Mouse (Mus musculus) liver, adult 2 months (tissue): ENCODE measurements around the gene Gm42906. TPM values are rescaled to one million over a fixed set of nuclear protein-coding genes. Genes with fewer than 3 reads are reported as not detected.

Experiments used
- DNase-seq: peaks from one replicate; pipeline ENCODE4 v3.0.0-alpha.2; 2011; ENCODE audit warnings: low read depth, low spot score; ENCODE audit errors: extremely low read depth
- H3K27ac ChIP-seq: fragments of 200-500 bp; replicated peaks from 2 replicates; pipeline ENCODE4 v1.5.1; 2012; ENCODE audit warnings: low read depth, mild to moderate bottlenecking, control low read depth, inconsistent platforms, low read length; ENCODE audit not compliant: insufficient read depth
- H3K27me3 ChIP-seq: fragments of 200-500 bp; 2 replicates; pipeline ENCODE4 v1.6.1; 2012; ENCODE audit warnings: mild to moderate bottlenecking, moderate library complexity, low read length, inconsistent platforms; ENCODE audit not compliant: control insufficient read depth, insufficient read depth
- H3K36me3 ChIP-seq: fragments of 200-500 bp; 2 replicates; pipeline ENCODE4 v1.6.1; 2012; ENCODE audit warnings: low read length, inconsistent platforms; ENCODE audit not compliant: control insufficient read depth, insufficient read depth
- H3K4me1 ChIP-seq: fragments of 200-500 bp; 2 replicates; pipeline ENCODE4 v1.6.1; 2011; ENCODE audit warnings: low read length; ENCODE audit not compliant: control insufficient read depth, insufficient read depth
- H3K4me3 ChIP-seq: fragments of 200-500 bp; 2 replicates; pipeline ENCODE4 v1.5.1; 2011; ENCODE audit warnings: low read depth, mild to moderate bottlenecking, control low read depth, low read length, moderate library complexity; ENCODE audit not compliant: insufficient read depth
- H3K79me2 ChIP-seq: fragments of 200-500 bp; 2 replicates; pipeline ENCODE4 v1.6.1; 2012; ENCODE audit warnings: inconsistent platforms, mild to moderate bottlenecking, low read length, moderate library complexity; ENCODE audit not compliant: control insufficient read depth, insufficient read depth
- H3K9ac ChIP-seq: fragments of 200-500 bp; 2 replicates; pipeline ENCODE4 v1.6.1; 2012; ENCODE audit warnings: low read depth, mild to moderate bottlenecking, control low read depth, inconsistent platforms, low read length
- CTCF ChIP-seq: fragments of 200-500 bp; IDR thresholded peaks from 2 replicates; pipeline ENCODE4 v1.5.1; 2011; ENCODE audit warnings: low read depth, low read length, control low read depth
- POLR2A ChIP-seq: fragments of 200-500 bp; IDR thresholded peaks from 2 replicates; pipeline ENCODE4 v1.6.1; 2011; ENCODE audit warnings: low read length, control low read depth; ENCODE audit not compliant: insufficient read depth; ENCODE audit errors: extremely low read depth
- WGBS: fragments of 180-500 bp; shearing (Covaris S2); methylation state at CpG from one replicate; pipeline ENCODE4 v1.1.7; 2018; 5-methylcytosine and 5-hydroxymethylcytosine counted together
- polyA plus RNA-seq: library from polyadenylated mRNA; depleted of rRNA; stranded (reverse); fragments of >200 nt; gene quantifications from 2 replicates; pipeline ENCODE4 v1.2.3, GENCODE M21; 2012
- total RNA-seq: library from RNA; depleted of rRNA; stranded (reverse); fragments of >200 nt; gene quantifications from 2 replicates; pipeline ENCODE4 v1.2.3, GENCODE M21; 2014

Gene Gm42906
- total and polyA plus RNA-seq, 2 experiments: not detected

- 82% methylated on average over 9 of the region's 9 CpGs for WGBS
- no peak for TF ChIP-seq POLR2A
- TF ChIP-seq CTCF: no peak
Measured at GRCm38 (mm10) chr5:151034715-151035512, 393.0 kb downstream of the Gm42906 start.

GRCm38 (mm10) chr5:151028906-151029305 is 399.1 kb downstream of the Gm42906 start:
- 80% methylated on average over 6 of the region's 6 CpGs for WGBS
- TF ChIP-seq CTCF (no peak), POLR2A (no peak)
- Histone ChIP-seq H3K27ac (no peak overlapping the region), H3K9ac (no peak overlapping the region), H3K27me3 (no peaks in the 10 kb centered on the region), H3K4me3 (no peak overlapping the region), H3K4me1 (no peaks in the 10 kb centered on the region), H3K36me3 (no peaks in the 10 kb centered on the region), H3K79me2 (no peaks in the 10 kb centered on the region)
- DNase-seq: no peak

More at GRCm38 (mm10) chr5:151034715-151035512, 393.0 kb downstream of the Gm42906 start:
- Histone ChIP-seq H3K4me1 (no peaks in the 10 kb centered on the region), H3K36me3 (peaks cover 16% of the 10 kb centered on the region), H3K27me3 (no peaks in the 10 kb centered on the region), H3K79me2 (no peaks in the 10 kb centered on the region), H3K9ac (no peak overlapping the region), H3K27ac (no peak overlapping the region), H3K4me3 (no peak overlapping the region)
- no peak for DNase-seq

- Histone ChIP-seq H3K4me1 (no peaks in the 10 kb centered on the region), H3K27ac (no peak overlapping the region), H3K9ac (no peak overlapping the region), H3K4me3 (no peak overlapping the region), H3K36me3 (no peaks in the 10 kb centered on the region), H3K79me2 (no peaks in the 10 kb centered on the region), H3K27me3 (no peaks in the 10 kb centered on the region)
- WGBS: 85% methylated on average over 7 of the region's 7 CpGs
- TF ChIP-seq CTCF: no peak
- no peak for TF ChIP-seq POLR2A
- no peak for DNase-seq
Measured at GRCm38 (mm10) chr5:151027171-151027570, 400.8 kb downstream of the Gm42906 start.

GRCm38 (mm10) chr5:151026069-151026468 is 401.9 kb downstream of the Gm42906 start:
- Histone ChIP-seq H3K27me3 (no peaks in the 10 kb centered on the region), H3K4me3 (no peak overlapping the region), H3K27ac (no peak overlapping the region), H3K36me3 (no peaks in the 10 kb centered on the region), H3K9ac (no peak overlapping the region), H3K79me2 (no peaks in the 10 kb centered on the region), H3K4me1 (no peaks in the 10 kb centered on the region)
- TF ChIP-seq POLR2A (no peak), CTCF (no peak)
- no peak for DNase-seq
- 87% methylated on average over 4 of the region's 4 CpGs for WGBS

GRCm38 (mm10) chr5:151024483-151024882 is 403.5 kb downstream of the Gm42906 start:
- Histone ChIP-seq H3K79me2 (no peaks in the 10 kb centered on the region), H3K36me3 (no peaks in the 10 kb centered on the region), H3K9ac (no peak overlapping the region), H3K27ac (no peak overlapping the region), H3K27me3 (no peaks in the 10 kb centered on the region), H3K4me1 (peaks cover under 1% of the 10 kb centered on the region; the same call in 1 of the 2 replicates), H3K4me3 (no peak overlapping the region)
- TF ChIP-seq CTCF (no peak), POLR2A (no peak)
- WGBS: 97% methylated on average over 2 of the region's 2 CpGs
- DNase-seq: no peak

- WGBS: 55% methylated on average over 8 of the region's 8 CpGs
- Histone ChIP-seq H3K27ac (no peak overlapping the region), H3K4me1 (peaks cover 3% of the 10 kb centered on the region; the same call in 1 of the 2 replicates), H3K9ac (no peak overlapping the region), H3K36me3 (no peaks in the 10 kb centered on the region), H3K79me2 (no peaks in the 10 kb centered on the region), H3K4me3 (no peak overlapping the region), H3K27me3 (no peaks in the 10 kb centered on the region)
- TF ChIP-seq POLR2A: no peak
- no peak for TF ChIP-seq CTCF
- no peak for DNase-seq
Measured at GRCm38 (mm10) chr5:151023461-151023860, 404.5 kb downstream of the Gm42906 start.
